Mouse (Mus musculus): ENCODE data around the gene Gpsm3.

DNA sequence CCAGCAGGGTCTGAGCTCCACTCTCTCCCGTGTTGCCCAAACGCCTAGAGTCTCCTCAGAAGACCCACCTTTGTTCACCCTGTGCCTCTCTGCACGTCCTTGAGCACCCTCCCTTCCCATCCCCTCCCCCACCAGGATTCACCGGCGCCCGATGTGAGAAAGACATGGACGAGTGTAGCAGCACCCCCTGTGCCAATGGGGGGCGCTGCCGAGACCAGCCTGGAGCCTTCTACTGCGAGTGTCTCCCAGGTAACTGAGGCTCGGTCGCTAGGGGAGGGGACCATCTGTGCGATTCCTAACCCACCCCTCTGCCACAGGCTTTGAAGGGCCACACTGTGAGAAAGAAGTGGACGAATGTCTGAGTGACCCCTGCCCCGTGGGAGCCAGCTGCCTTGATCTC, 17.2 kb upstream of the Gpsm3 start:
- TF ChIP-seq CTCF (IDR thresholded peaks at IDR 0.05; ENCODE audit: insufficient read depth, low read length): no peak
- no peak for TF ChIP-seq POLR2A (IDR thresholded peaks at IDR 0.05; ENCODE audit: borderline replicate concordance, extremely low read depth, low read depth, low read length)

All from lung, adult 2 months (tissue).